Mouse (Mus musculus) A20 (cell line): ENCODE measurements around the gene Zic3.

Source experiments
- DNase-seq: peaks from one replicate; pipeline ENCODE4 v3.0.0-alpha.2; 2011; ENCODE audit warnings: low read depth, low spot score

The Zic3 gene

DNA sequence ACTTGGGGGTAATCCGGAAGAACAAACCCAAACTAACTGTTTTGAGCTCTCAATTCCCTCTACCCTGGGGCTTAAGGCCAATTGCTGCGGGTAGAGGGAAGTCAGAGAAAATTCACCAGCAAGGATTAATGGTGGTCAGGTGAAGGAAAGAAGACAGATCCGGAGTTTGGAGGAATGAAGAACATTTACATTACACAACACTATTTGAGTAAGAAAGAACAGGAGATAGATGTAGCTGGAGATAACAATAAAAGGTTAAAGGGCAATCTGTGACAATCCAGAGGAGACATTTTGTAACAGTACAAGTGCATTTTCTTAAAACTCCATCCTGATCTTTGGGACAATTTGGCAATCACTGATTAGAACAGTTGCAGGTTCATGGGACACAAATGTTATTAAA is 19.4 kb downstream of the Zic3 start:
- DNase-seq = no peak

GRCm38 (mm10) chrX:58042512-58042911 is 20.0 kb downstream of the Zic3 start:
- DNase-seq = no peak
